Mouse (Mus musculus) liver, embryonic 11.5 days (tissue): ENCODE data around the gene Slit3. TPM values are rescaled to one million over a fixed set of nuclear protein-coding genes. Genes with fewer than 3 reads are reported as not detected.

Experiments used
- ATAC-seq: fragments of 200-750 bp; cut with Nextera tagmentation; replicated peaks from 2 replicates; pipeline ENCODE4 v1.8.0; 2017; ENCODE audit warnings: moderate number of reproducible peaks, mild to moderate bottlenecking, moderate TSS enrichment, moderate library complexity; ENCODE audit not compliant: low FRiP score
- DNase-seq: peaks from one replicate; pipeline ENCODE4 v3.0.0-alpha.2; 2017; ENCODE audit warnings: low spot score
- H3K27ac ChIP-seq: fragments of 300-500 bp; sonication (generic); 2 replicates; pipeline ENCODE4 v1.5.1; 2014; ENCODE audit warnings: mild to moderate bottlenecking, low read depth, low read length, control low read depth
- H3K27me3 ChIP-seq: fragments of 300-500 bp; sonication (generic); replicated peaks from 2 replicates; pipeline ENCODE4 v1.6.1; 2014; ENCODE audit warnings: low read length, mixed read lengths; ENCODE audit not compliant: control insufficient read depth, insufficient read depth
- H3K36me3 ChIP-seq: fragments of 300-500 bp; sonication (generic); 2 replicates; pipeline ENCODE4 v1.6.1; 2014; ENCODE audit warnings: mild to moderate bottlenecking, low read length, moderate library complexity, mixed read lengths; ENCODE audit not compliant: control insufficient read depth, insufficient read depth
- H3K4me1 ChIP-seq: fragments of 300-500 bp; sonication (generic); replicated peaks from 2 replicates; pipeline ENCODE4 v1.6.1; 2014; ENCODE audit warnings: low read length, mixed read lengths; ENCODE audit not compliant: control insufficient read depth, insufficient read depth
- H3K4me2 ChIP-seq: fragments of 300-500 bp; sonication (generic); 2 replicates; pipeline ENCODE4 v1.6.1; 2014; ENCODE audit warnings: mild to moderate bottlenecking, control low read depth, moderate library complexity
- H3K4me3 ChIP-seq: fragments of 300-500 bp; sonication (generic); 2 replicates; pipeline ENCODE4 v1.5.1; 2014; ENCODE audit warnings: low read depth, low read length, control low read depth
- H3K9ac ChIP-seq: fragments of 300-500 bp; sonication (generic); 2 replicates; pipeline ENCODE4 v1.6.1; 2014; ENCODE audit warnings: low read depth, low read length, control low read depth
- H3K9me3 ChIP-seq: fragments of 300-500 bp; sonication (generic); 2 replicates; pipeline ENCODE4 v1.6.1; 2016; ENCODE audit warnings: low read length, inconsistent platforms, mixed read lengths; ENCODE audit not compliant: control insufficient read depth
- WGBS: fragments of 180-500 bp; shearing (Covaris S2); extraction: QIAGEN DNeasy Blood & Tissue Kit; methylation state at CpG from one replicate; pipeline ENCODE4 v1.1.7; 2014; 5-methylcytosine and 5-hydroxymethylcytosine counted together
- polyA plus RNA-seq: library from polyadenylated mRNA; unstranded; fragments of >200 nt; fragmentation: Nextera tagmentation; extraction: Ambion mirVana; gene quantifications from 2 replicates; pipeline ENCODE4 v1.2.1, GENCODE M21; 2014

Slit3 gene
- polyA plus RNA-seq, 1 experiment from 2014 or later = 6.8 TPM

- Histone ChIP-seq H3K9ac (no peak overlapping the region), H3K9me3 (no peaks in the 10 kb centered on the region), H3K27me3 (no peaks in the 10 kb centered on the region), H3K4me1 (no peaks in the 10 kb centered on the region), H3K4me2 (no peak overlapping the region), H3K4me3 (no peak overlapping the region), H3K36me3 (no peaks in the 10 kb centered on the region; the same call in 1 of the 2 replicates), H3K27ac (no peak overlapping the region)
- DNase-seq (no peak), ATAC-seq (no peak)
- WGBS = 77% methylated on average over 5 of the region's 5 CpGs
These were observed 21.2 kb downstream of the Slit3 start for GRCm38 (mm10) chr11:35142202-35142601.

GRCm38 (mm10) chr11:35142698-35143360 lies 21.8 kb downstream of the Slit3 start:
- DNase-seq = no peak
- Histone ChIP-seq H3K4me1 (no peaks in the 10 kb centered on the region), H3K9ac (no peak overlapping the region), H3K36me3 (no peaks in the 10 kb centered on the region; the same call in 1 of the 2 replicates), H3K27ac (no peak overlapping the region), H3K27me3 (no peaks in the 10 kb centered on the region), H3K4me2 (no peak overlapping the region), H3K4me3 (no peak overlapping the region), H3K9me3 (no peaks in the 10 kb centered on the region)
- WGBS = 70% methylated on average over 7 of the region's 7 CpGs
- no peak for ATAC-seq

GRCm38 (mm10) chr11:35147818-35148445 lies 26.9 kb downstream of the Slit3 start:
- Histone ChIP-seq H3K9ac (no peak overlapping the region), H3K27me3 (no peaks in the 10 kb centered on the region), H3K4me1 (no peaks in the 10 kb centered on the region), H3K27ac (no peak overlapping the region), H3K4me3 (no peak overlapping the region), H3K9me3 (no peaks in the 10 kb centered on the region), H3K4me2 (no peak overlapping the region), H3K36me3 (no peaks in the 10 kb centered on the region)
- 86% methylated on average over 11 of the region's 11 CpGs for WGBS
- DNase-seq (no peak), ATAC-seq (no peak)

- DNase-seq = no peak
- H3K4me3 ChIP-seq = no peak overlapping the region
- H3K4me1 ChIP-seq = no peaks in the 10 kb centered on the region
- no peak overlapping the region for H3K4me2 ChIP-seq
- no peaks in the 10 kb centered on the region for H3K27me3 ChIP-seq
- no peaks in the 10 kb centered on the region for H3K9me3 ChIP-seq
- no peaks in the 10 kb centered on the region for H3K36me3 ChIP-seq
- H3K27ac ChIP-seq = no peak overlapping the region
- WGBS = 69% methylated on average over 13 of the region's 13 CpGs
- no peak for ATAC-seq
- no peak overlapping the region for H3K9ac ChIP-seq
These were observed 30.5 kb downstream of the Slit3 start for GRCm38 (mm10) chr11:35151539-35151951.

GRCm38 (mm10) chr11:35152875-35153274 lies 31.9 kb downstream of the Slit3 start:
- Histone ChIP-seq H3K4me2 (no peak overlapping the region), H3K27me3 (no peaks in the 10 kb centered on the region), H3K9me3 (no peaks in the 10 kb centered on the region), H3K9ac (no peak overlapping the region), H3K36me3 (no peaks in the 10 kb centered on the region), H3K27ac (no peak overlapping the region), H3K4me3 (no peak overlapping the region), H3K4me1 (no peaks in the 10 kb centered on the region)
- 73% methylated on average over 2 of the region's 2 CpGs for WGBS
- DNase-seq (no peak), ATAC-seq (no peak)

GRCm38 (mm10) chr11:35154449-35154848 lies 33.4 kb downstream of the Slit3 start:
- no peak for DNase-seq
- Histone ChIP-seq H3K9ac (no peak overlapping the region), H3K4me3 (no peak overlapping the region), H3K4me1 (no peaks in the 10 kb centered on the region), H3K36me3 (no peaks in the 10 kb centered on the region), H3K4me2 (no peak overlapping the region), H3K27ac (no peak overlapping the region), H3K9me3 (no peaks in the 10 kb centered on the region), H3K27me3 (no peaks in the 10 kb centered on the region)
- WGBS = 80% methylated on average over 5 of the region's 5 CpGs
- ATAC-seq = no peak

GRCm38 (mm10) chr11:35155281-35155680 lies 34.3 kb downstream of the Slit3 start:
- H3K4me3 ChIP-seq = no peak overlapping the region
- no peak overlapping the region for H3K4me2 ChIP-seq
- no peaks in the 10 kb centered on the region for H3K36me3 ChIP-seq
- H3K27me3 ChIP-seq = no peaks in the 10 kb centered on the region
- no peaks in the 10 kb centered on the region for H3K9me3 ChIP-seq
- H3K9ac ChIP-seq = no peak overlapping the region
- ATAC-seq (no peak), DNase-seq (no peak)
- H3K27ac ChIP-seq = no peak overlapping the region
- WGBS = 80% methylated on average over 7 of the region's 7 CpGs
- no peaks in the 10 kb centered on the region for H3K4me1 ChIP-seq

GRCm38 (mm10) chr11:35156676-35157075 lies 35.7 kb downstream of the Slit3 start:
- no peaks in the 10 kb centered on the region for H3K4me1 ChIP-seq
- 84% methylated on average over 5 of the region's 5 CpGs for WGBS
- no peak for ATAC-seq

GRCm38 (mm10) chr11:35160682-35161211 lies 39.7 kb downstream of the Slit3 start:
- Histone ChIP-seq H3K4me3 (no peak overlapping the region), H3K27me3 (no peaks in the 10 kb centered on the region), H3K4me1 (no peaks in the 10 kb centered on the region), H3K27ac (no peak overlapping the region), H3K4me2 (no peak overlapping the region), H3K36me3 (no peaks in the 10 kb centered on the region), H3K9ac (no peak overlapping the region), H3K9me3 (no peaks in the 10 kb centered on the region)
- 78% methylated on average over 4 of the region's 4 CpGs for WGBS
- DNase-seq (no peak), ATAC-seq (no peak)

More at GRCm38 (mm10) chr11:35156676-35157075, 35.7 kb downstream of the Slit3 start:
- H3K27me3 ChIP-seq = no peaks in the 10 kb centered on the region
- H3K27ac ChIP-seq = no peak overlapping the region
- H3K4me2 ChIP-seq = no peak overlapping the region
- no peaks in the 10 kb centered on the region for H3K36me3 ChIP-seq
- no peak overlapping the region for H3K4me3 ChIP-seq
- DNase-seq = no peak
- H3K9me3 ChIP-seq = no peaks in the 10 kb centered on the region
- H3K9ac ChIP-seq = no peak overlapping the region
